Mouse (Mus musculus): ENCODE results near the gene Cdh18. TPM values are rescaled to one million over a fixed set of nuclear protein-coding genes. Genes with fewer than 3 reads are reported as not detected.

Cdh18 gene
- polyA plus RNA-seq, 1 experiment from 2014 or later = 0.12 TPM

DNA sequence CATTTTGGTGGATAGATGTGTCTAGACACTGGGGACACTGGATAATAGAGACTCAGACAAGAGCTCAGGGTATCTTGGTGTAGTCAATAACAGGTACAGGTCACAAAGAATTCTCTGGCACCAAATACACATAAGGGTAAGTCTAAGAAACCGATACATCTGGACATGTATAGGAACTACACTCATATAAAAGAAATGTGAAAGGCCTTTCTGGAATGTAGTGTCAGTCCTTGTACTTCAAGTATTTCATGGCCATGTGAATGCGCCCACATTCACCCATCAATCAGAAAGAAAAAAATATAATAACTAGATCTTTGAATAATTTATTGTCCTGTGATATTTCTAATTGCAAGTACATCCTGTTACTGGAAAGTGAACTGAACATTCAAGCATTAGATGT, 855.0 kb downstream of the Cdh18 start:
- Histone ChIP-seq H3K9me3 (ENCODE audit: low read length) (no peaks in the 10 kb centered on the region), H3K36me3 (ENCODE audit: insufficient read depth, low read length) (no peaks in the 10 kb centered on the region), H3K27me3 (ENCODE audit: insufficient read depth, low read length) (no peaks in the 10 kb centered on the region), H3K27ac (ENCODE audit: low read length) (no peak overlapping the region), H3K4me3 (ENCODE audit: low read length) (no peak overlapping the region), H3K4me1 (ENCODE audit: insufficient read depth, low read length) (no peaks in the 10 kb centered on the region), H3K4me2 (replicated peaks; ENCODE audit: low read depth, low read length) (no peak overlapping the region), H3K9ac (replicated peaks; ENCODE audit: low read length) (no peak overlapping the region)
- WGBS = 90% methylated on average over 2 of the region's 2 CpGs
- ATAC-seq (ENCODE audit: low FRiP score, low TSS enrichment) = no peak

DNA sequence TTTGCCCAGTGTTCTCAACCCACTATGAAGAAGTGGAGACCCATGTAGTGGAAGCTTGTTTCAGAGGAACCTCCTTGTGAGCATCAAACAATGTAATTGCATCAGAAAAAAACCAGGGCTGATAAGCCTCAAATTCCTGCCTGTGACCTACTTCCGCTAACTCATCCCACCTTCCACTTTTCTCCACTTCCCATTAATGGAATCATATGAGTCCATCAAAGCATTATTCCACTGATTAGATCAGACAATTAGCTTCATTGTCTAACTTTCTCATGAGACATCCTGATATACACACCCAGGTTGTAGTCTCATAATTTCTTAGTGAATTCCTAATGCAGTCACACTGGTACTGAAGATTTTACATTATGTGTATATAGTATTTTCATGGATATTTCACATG, 859.4 kb downstream of the Cdh18 start:
- H3K4me1 ChIP-seq (ENCODE audit: insufficient read depth, low read length) = no peaks in the 10 kb centered on the region
- no peak overlapping the region for H3K9ac ChIP-seq (replicated peaks; ENCODE audit: low read length)
- no peak for ATAC-seq (ENCODE audit: low FRiP score, low TSS enrichment)
- 100% methylated on average over 1 of the region's 1 CpGs for WGBS
- H3K4me2 ChIP-seq (replicated peaks; ENCODE audit: low read depth, low read length) = no peak overlapping the region
- H3K27ac ChIP-seq (ENCODE audit: low read length) = no peak overlapping the region
- H3K9me3 ChIP-seq (ENCODE audit: low read length) = no peaks in the 10 kb centered on the region
- H3K27me3 ChIP-seq (ENCODE audit: insufficient read depth, low read length) = no peaks in the 10 kb centered on the region
- H3K36me3 ChIP-seq (ENCODE audit: insufficient read depth, low read length) = no peaks in the 10 kb centered on the region
- H3K4me3 ChIP-seq (ENCODE audit: low read length) = no peak overlapping the region

DNA sequence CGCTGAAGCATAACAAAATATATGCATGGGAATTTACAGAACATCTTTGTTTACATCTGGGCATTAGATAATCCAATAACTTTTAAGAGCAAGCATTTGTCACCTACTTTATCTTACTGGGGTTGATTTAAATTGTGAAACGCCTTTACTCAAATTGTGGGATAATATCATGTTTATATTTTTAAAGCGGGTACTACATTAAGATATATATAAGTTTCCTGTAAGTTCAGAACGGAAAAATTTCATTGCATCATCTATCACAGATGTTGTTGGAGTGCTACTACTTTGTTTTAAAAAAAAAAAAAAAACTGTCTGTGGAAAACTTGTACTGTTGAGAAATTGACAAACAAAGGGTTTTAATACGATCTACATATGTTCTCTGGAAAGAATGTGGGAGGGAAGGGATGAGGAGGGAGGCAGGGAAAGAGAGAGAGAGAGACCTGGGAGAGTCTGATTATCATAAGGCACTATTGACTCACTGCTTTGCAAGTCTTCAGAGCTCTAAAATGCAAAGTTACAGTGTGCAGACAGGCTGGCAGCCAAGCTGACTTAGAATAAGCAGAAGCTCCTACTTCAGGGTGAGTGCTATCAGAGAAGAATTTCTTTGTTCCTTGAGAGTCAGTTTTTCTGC, 867.7 kb downstream of the Cdh18 start:
- Histone ChIP-seq H3K4me3 (ENCODE audit: low read length) (no peak overlapping the region), H3K9ac (replicated peaks; ENCODE audit: low read length) (no peak overlapping the region), H3K4me2 (replicated peaks; ENCODE audit: low read depth, low read length) (no peak overlapping the region), H3K4me1 (ENCODE audit: insufficient read depth, low read length) (no peaks in the 10 kb centered on the region), H3K27me3 (ENCODE audit: insufficient read depth, low read length) (no peaks in the 10 kb centered on the region), H3K36me3 (ENCODE audit: insufficient read depth, low read length) (no peaks in the 10 kb centered on the region), H3K9me3 (ENCODE audit: low read length) (no peaks in the 10 kb centered on the region), H3K27ac (ENCODE audit: low read length) (no peak overlapping the region)
- WGBS = 74% methylated on average over 5 of the region's 5 CpGs
- ATAC-seq (ENCODE audit: low FRiP score, low TSS enrichment) = no peak

DNA sequence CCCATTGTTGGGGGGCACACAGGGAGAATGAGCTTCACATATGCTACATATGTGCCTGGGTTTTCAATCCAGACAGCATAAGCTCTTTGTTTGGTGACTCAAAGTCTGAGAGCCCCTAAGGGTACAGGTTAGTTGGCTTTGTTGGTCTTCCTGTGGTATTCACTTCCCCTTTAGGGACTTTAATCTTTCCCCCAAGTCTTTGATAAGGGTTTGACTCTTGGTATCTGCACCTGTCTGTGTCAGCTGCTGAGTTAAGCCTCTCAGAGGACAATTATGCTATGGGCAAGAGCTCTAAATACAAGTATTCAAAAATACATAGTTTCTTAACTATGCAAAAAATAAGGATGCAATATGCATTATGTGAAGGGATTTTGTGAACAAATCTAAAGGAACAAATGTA, 869.3 kb downstream of the Cdh18 start:
- no peak overlapping the region for H3K9ac ChIP-seq (replicated peaks; ENCODE audit: low read length)
- no peaks in the 10 kb centered on the region for H3K36me3 ChIP-seq (ENCODE audit: insufficient read depth, low read length)
- no peaks in the 10 kb centered on the region for H3K4me1 ChIP-seq (ENCODE audit: insufficient read depth, low read length)
- no peak overlapping the region for H3K4me3 ChIP-seq (ENCODE audit: low read length)
- H3K9me3 ChIP-seq (ENCODE audit: low read length) = no peaks in the 10 kb centered on the region
- no peak for ATAC-seq (ENCODE audit: low FRiP score, low TSS enrichment)
- H3K27ac ChIP-seq (ENCODE audit: low read length) = no peak overlapping the region
- H3K4me2 ChIP-seq (replicated peaks; ENCODE audit: low read depth, low read length) = no peak overlapping the region
- no peaks in the 10 kb centered on the region for H3K27me3 ChIP-seq (ENCODE audit: insufficient read depth, low read length)

DNA sequence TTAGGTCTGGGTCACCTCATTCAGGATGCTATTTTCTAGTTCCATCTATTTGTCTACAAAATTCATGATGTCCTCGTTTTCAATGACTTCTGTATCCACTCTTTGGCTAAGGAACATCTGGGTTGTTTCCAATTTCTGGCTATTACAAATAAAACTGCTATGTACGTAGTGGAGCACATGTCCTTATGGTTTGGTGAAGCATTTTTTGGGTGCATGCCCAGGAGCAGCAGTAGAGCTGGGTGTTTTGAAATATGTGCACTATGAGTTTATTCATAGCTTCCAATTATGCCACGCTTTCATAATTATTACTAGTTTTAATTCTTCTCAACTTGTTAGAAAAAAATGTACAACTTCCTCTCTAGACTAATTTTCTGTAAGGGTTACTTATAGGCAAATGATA, 871.2 kb downstream of the Cdh18 start:
- WGBS = 68% methylated on average over 3 of the region's 3 CpGs
- no peaks in the 10 kb centered on the region for H3K4me1 ChIP-seq (ENCODE audit: insufficient read depth, low read length)
- H3K9ac ChIP-seq (replicated peaks; ENCODE audit: low read length) = no peak overlapping the region
- no peak overlapping the region for H3K27ac ChIP-seq (ENCODE audit: low read length)
- no peak overlapping the region for H3K4me3 ChIP-seq (ENCODE audit: low read length)
- ATAC-seq (ENCODE audit: low FRiP score, low TSS enrichment) = no peak
- no peak overlapping the region for H3K4me2 ChIP-seq (replicated peaks; ENCODE audit: low read depth, low read length)
- no peaks in the 10 kb centered on the region for H3K36me3 ChIP-seq (ENCODE audit: insufficient read depth, low read length)
- no peaks in the 10 kb centered on the region for H3K9me3 ChIP-seq (ENCODE audit: low read length)
- H3K27me3 ChIP-seq (ENCODE audit: insufficient read depth, low read length) = no peaks in the 10 kb centered on the region

DNA sequence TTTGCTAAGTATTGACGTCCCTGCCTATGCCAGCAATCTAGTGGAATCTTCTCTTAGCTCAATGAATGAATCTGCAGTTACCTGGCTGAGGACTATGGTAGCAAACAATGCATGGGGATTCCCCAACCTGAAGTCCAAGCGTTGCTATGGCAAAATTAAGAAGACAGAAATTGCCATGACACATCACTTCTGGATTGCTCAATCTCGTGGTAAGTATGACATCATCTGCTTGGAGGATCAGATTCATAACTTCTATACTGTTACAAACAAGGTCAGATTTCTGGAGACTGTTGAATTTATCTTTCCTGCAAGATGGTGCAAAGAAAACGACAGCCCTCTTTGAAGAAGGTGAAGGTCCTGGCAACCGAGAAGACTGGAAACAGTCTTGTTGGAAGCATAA, 881.2 kb downstream of the Cdh18 start:
- Histone ChIP-seq H3K4me1 (ENCODE audit: insufficient read depth, low read length) (no peaks in the 10 kb centered on the region), H3K27ac (ENCODE audit: low read length) (no peak overlapping the region), H3K4me2 (replicated peaks; ENCODE audit: low read depth, low read length) (no peak overlapping the region), H3K27me3 (ENCODE audit: insufficient read depth, low read length) (no peaks in the 10 kb centered on the region), H3K9me3 (ENCODE audit: low read length) (no peaks in the 10 kb centered on the region), H3K9ac (replicated peaks; ENCODE audit: low read length) (no peak overlapping the region), H3K36me3 (ENCODE audit: insufficient read depth, low read length) (no peaks in the 10 kb centered on the region), H3K4me3 (ENCODE audit: low read length) (no peak overlapping the region)
- no peak for ATAC-seq (ENCODE audit: low FRiP score, low TSS enrichment)
- 74% methylated on average over 5 of the region's 5 CpGs for WGBS

DNA sequence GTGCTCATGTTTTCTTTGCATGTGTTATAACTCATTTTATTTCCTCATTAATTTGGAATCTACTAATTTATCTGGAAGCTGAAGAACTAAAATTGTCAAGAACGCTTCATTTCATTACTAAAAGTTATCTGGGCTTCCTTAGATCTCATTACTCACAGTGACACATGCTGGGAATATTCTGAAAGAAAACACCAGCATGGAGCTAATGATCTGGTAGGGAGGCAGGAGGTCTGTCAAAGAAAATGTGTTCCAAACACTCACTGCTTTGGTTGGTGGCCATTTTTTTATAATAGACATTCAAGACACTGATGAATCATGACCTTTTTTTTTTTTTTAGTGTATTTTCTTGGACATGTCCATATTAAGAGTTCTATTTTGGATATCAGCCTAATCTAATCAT, 899.7 kb downstream of the Cdh18 start:
- Histone ChIP-seq H3K27ac (ENCODE audit: low read length) (no peak overlapping the region), H3K27me3 (ENCODE audit: insufficient read depth, low read length) (no peaks in the 10 kb centered on the region), H3K36me3 (ENCODE audit: insufficient read depth, low read length) (no peaks in the 10 kb centered on the region), H3K9me3 (ENCODE audit: low read length) (no peaks in the 10 kb centered on the region), H3K4me2 (replicated peaks; ENCODE audit: low read depth, low read length) (no peak overlapping the region), H3K4me1 (ENCODE audit: insufficient read depth, low read length) (no peaks in the 10 kb centered on the region), H3K9ac (replicated peaks; ENCODE audit: low read length) (no peak overlapping the region), H3K4me3 (ENCODE audit: low read length) (no peak overlapping the region)
- WGBS = 58% methylated on average over 1 of the region's 1 CpGs
- ATAC-seq (ENCODE audit: low FRiP score, low TSS enrichment) = no peak

DNA sequence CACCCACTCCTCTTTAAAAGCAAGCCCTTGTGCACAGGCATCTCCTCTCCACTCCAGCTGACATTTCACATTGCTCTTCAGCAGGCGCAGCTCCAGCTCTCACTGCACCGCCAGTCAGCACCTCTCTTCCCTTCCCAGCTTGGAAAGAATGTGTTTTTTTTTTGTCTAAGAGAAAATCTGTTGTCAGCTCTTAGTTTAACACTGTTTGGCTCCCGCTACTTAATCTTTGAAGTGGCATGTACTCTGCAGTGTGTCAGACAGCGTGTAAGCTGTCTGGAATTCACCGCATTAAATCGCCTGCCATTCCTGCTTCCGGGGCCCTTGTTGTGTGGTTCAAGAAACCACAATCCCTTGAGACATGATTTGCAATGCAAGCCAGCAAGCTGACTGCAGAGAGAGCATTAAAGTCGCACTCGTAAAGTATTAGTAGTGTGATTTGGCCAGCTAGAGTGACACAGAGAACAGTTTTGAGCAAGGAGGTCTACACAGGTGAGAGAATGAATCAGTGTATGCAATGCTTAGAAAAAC, 903.3 kb downstream of the Cdh18 start:
- H3K9me3 ChIP-seq (ENCODE audit: low read length) = no peaks in the 10 kb centered on the region
- WGBS = 39% methylated on average over 9 of the region's 9 CpGs
- no peaks in the 10 kb centered on the region for H3K27me3 ChIP-seq (ENCODE audit: insufficient read depth, low read length)
- H3K4me3 ChIP-seq (ENCODE audit: low read length) = no peak overlapping the region
- H3K4me1 ChIP-seq (ENCODE audit: insufficient read depth, low read length) = no peaks in the 10 kb centered on the region
- ATAC-seq (ENCODE audit: low FRiP score, low TSS enrichment) = no peak; the same call in 1 of the 2 replicates
- no peak overlapping the region for H3K27ac ChIP-seq (ENCODE audit: low read length)
- H3K36me3 ChIP-seq (ENCODE audit: insufficient read depth, low read length) = no peaks in the 10 kb centered on the region
- H3K9ac ChIP-seq (replicated peaks; ENCODE audit: low read length) = no peak overlapping the region
- H3K4me2 ChIP-seq (replicated peaks; ENCODE audit: low read depth, low read length) = no peak overlapping the region

DNA sequence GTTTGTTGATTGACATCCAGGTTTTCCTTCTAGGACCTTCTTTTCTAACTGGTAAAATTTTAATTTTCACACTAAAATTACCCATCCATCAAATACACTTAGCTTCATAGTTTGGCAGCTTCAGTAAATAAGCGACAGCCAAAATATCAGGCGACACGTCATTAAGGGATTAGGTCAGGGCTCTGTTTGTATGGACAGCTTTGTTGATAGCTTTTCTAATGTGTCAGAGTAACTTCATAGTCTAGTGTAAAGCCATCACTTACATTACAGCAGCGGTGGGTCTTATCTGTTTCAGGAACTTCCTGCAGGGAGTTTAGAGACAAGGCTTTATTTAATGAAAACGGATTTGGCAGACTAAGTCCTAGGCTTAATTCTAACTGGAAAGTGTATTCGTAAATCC, 904.5 kb downstream of the Cdh18 start:
- 89% methylated on average over 6 of the region's 6 CpGs for WGBS
- Histone ChIP-seq H3K36me3 (ENCODE audit: insufficient read depth, low read length) (no peaks in the 10 kb centered on the region), H3K27ac (ENCODE audit: low read length) (no peak overlapping the region), H3K27me3 (ENCODE audit: insufficient read depth, low read length) (no peaks in the 10 kb centered on the region), H3K9me3 (ENCODE audit: low read length) (no peaks in the 10 kb centered on the region), H3K4me2 (replicated peaks; ENCODE audit: low read depth, low read length) (no peak overlapping the region), H3K9ac (replicated peaks; ENCODE audit: low read length) (no peak overlapping the region), H3K4me3 (ENCODE audit: low read length) (no peak overlapping the region), H3K4me1 (ENCODE audit: insufficient read depth, low read length) (no peaks in the 10 kb centered on the region)
- ATAC-seq (ENCODE audit: low FRiP score, low TSS enrichment) = no peak

DNA sequence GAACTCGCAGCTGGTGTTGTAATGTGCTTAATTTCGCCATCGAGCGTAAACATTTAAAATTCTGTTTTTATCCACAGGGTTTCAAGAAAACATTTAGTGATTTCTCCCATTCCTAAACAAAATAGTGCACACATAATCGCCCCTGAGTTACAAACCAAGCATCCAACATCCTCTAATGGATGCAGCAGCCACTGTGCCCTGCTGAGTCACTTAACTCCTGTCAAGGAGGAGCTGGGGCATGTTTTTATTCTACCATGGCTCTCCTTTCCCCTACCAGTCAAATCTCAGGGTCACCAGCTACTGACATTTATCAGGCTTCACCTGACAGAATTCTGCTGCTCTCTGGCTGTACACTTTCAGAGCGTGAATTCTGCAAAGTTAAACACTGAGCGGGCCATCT, 906.5 kb downstream of the Cdh18 start:
- Histone ChIP-seq H3K27me3 (ENCODE audit: insufficient read depth, low read length) (no peaks in the 10 kb centered on the region), H3K36me3 (ENCODE audit: insufficient read depth, low read length) (no peaks in the 10 kb centered on the region), H3K4me3 (ENCODE audit: low read length) (no peak overlapping the region), H3K9ac (replicated peaks; ENCODE audit: low read length) (no peak overlapping the region), H3K9me3 (ENCODE audit: low read length) (no peaks in the 10 kb centered on the region), H3K27ac (ENCODE audit: low read length) (no peak overlapping the region), H3K4me2 (replicated peaks; ENCODE audit: low read depth, low read length) (no peak overlapping the region), H3K4me1 (ENCODE audit: insufficient read depth, low read length) (no peaks in the 10 kb centered on the region)
- no peak for ATAC-seq (ENCODE audit: low FRiP score, low TSS enrichment)
- WGBS = 75% methylated on average over 7 of the region's 7 CpGs
